Mouse (Mus musculus): ENCODE measurements around the gene Nop10.
"Not testable (repeated sequence)": the region's sequence is repeated elsewhere in the genome, so short reads cannot be mapped to it uniquely, and the experiment has no call there.

Gene Nop10

GRCm38 (mm10) chr2:112265448-112266241 lies 3.9 kb downstream of the Nop10 start, which contains the start of gene Slc12a6:
TSS of gene Slc12a6 (plus strand) at chr2:112265825.
- peak; percentile 89 to 91 for DNase-seq (ENCODE audit: low spot score in 2 of 2)

DNA sequence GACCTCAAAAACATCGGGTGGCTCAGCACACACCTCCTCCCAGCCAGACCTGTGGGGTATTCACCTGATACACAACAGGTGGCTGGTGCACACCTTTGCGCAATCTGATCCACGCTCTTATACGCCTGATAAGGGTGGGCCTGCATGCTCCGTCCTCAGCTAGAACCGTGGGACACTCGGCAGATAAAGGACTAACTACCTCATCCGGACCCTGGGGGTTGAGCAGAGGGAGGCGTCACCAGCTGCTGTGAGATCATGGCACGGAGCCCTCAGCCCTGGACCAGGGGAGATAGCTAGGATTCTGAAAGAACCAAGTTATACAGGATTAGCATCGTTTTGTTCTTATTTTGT lies 4.5 kb downstream of the Nop10 start, which contains the start of gene Gm21985:
Gene Gm21985 (plus strand): TSS at position 73 of the 351 bp plus-strand sequence.
- DNase-seq (ENCODE audit: low spot score in 2 of 2) = peak in 1 of 2 experiments; percentile 55

DNA sequence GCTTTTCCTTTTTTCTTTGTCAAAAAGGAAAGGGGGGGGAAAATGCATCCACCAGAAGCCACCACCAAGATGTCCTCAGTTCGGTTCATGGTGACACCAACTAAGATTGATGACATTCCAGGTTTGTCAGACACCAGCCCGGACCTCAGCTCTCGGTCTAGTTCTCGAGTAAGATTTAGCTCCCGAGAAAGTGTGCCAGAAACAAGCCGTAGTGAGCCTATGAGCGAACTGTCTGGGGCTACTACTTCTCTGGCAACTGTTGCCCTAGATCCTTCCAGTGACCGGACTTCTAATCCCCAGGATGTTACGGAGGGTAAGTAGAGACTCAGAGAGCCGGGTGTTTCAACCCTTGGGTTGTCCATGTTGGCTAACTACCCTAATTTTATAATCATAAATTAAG lies 5.1 kb downstream of the Nop10 start:
- no peak for DNase-seq (ENCODE audit: low spot score in 2 of 2)

- DNase-seq (ENCODE audit: low spot score in 2 of 2) = no peak
Observed at GRCm38 (mm10) chr2:112267547-112268269, 6.0 kb downstream of the Nop10 start.

- DNase-seq (ENCODE audit: low spot score in 2 of 2) = no peak
Observed at GRCm38 (mm10) chr2:112270011-112270410, 8.3 kb downstream of the Nop10 start.

GRCm38 (mm10) chr2:112272909-112273308 lies 11.2 kb downstream of the Nop10 start:
- no peak for DNase-seq (ENCODE audit: low spot score in 2 of 2)

DNA sequence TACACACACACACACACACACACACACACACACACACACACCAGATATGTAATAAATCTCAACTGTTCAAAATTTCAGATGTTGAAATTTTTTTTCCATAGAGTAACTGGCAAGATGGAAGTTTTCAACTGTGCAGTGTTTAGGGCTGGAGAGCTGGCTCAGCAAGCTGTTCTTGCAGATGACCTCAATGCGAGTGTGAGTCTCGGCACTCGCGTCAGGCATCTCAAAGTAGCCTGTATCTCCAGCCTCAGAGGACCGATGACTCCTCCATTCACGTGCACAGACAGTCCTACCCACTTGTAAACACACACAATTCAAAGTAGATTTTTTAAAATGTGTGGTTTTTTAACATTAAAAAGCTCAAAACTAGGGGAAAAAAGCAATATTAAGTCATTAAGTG lies 11.7 kb downstream of the Nop10 start:
- no peak for DNase-seq (ENCODE audit: low spot score in 2 of 2)

GRCm38 (mm10) chr2:112276870-112277269 lies 15.1 kb downstream of the Nop10 start:
- no peak for DNase-seq (ENCODE audit: low spot score in 2 of 2)

- no peak for DNase-seq (ENCODE audit: low spot score in 2 of 2)
Observed at GRCm38 (mm10) chr2:112282846-112283245, 21.1 kb downstream of the Nop10 start.

DNA sequence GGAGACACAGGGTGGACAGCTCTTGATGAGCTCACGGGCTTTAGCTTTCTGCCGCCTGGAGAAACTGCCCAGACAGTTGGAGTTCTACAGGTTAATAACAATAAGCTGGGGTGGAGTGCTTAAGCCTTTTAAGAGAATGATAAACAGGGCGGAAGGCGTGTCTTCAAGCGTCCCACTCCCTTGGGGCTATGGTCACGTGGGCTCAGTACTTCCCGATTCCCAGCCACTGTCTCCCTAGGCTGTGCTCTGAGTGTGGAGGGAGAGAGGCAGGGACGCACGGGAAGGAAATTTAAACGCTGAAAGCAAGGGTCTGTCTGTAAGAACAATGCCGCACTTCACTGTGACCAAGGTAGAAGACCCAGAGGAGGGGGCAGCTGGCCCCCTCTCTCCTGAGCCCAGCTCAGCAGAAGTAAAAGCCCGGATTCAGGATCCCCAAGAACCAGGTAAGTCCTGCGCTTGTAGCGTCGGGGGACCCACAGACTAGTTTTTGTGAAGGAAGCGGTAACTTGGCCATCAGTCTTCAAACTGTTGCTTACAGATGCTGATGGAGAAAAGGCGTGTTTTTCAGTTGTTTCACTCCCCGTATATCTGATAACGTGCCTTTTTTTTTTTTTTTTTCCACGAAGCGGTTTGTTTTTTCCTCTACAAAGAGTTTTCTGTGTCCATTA lies 22.8 kb downstream of the Nop10 start:
- DNase-seq (ENCODE audit: low spot score in 2 of 2) = peak; percentile 47 to 68

DNA sequence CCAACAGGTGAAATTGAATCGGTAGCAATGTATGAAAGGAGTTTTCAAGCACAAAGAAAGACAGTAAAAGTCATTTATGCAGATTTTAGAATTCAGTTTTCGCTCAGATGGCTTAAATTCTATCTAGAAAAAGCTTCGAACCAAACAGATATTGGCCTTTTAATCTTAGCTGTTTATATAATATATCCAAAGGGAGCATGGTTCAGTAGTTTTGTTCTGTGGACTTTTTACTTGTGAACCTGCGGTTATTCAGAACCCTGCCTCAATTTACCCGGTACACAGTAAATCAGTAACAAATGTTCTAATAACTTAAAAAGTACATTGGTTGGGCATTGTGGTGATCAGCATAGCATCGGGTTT lies 23.3 kb downstream of the Nop10 start:
- no peak for DNase-seq (ENCODE audit: low spot score in 2 of 2)

DNA sequence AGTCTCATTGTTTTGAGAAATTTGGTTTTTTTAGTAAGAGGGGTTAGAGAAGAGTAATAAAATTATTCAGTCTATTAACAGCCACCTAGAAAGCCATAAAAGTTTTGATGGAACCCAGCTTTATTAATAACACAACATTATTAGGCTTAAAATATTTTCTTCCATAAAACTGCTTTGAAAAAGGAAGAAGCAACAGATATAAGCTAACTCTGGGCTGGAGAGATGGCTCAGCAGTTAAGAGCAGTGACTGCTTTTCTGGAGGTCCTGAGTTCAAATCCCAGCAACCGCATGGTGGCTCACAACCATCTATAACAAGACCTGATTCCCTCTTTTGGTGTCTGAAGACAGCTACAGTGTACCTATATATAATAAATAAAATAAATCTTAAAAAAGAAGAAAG lies 24.3 kb downstream of the Nop10 start:
- DNase-seq (ENCODE audit: low spot score in 2 of 2) = not testable (repeated sequence)

DNA sequence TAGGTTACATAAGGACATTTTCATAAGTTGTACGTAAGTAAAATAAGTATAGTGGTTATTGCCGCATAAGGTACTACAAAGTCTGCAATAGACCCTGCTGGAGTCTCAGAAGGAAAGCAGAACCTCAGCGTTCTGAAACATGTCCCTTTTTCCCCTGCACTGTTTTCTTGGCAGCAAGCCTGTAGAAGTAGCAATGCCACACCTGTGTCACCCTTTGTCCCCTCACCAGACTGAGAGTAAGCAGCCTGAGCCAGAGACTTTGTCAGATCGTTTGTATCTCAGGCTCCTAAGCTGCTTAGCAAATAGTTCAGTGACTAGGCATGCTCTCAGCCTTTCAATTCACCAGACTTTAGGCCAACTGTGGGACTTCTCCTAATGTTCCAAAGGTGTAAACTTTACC lies 25.3 kb downstream of the Nop10 start:
- DNase-seq (ENCODE audit: low spot score in 2 of 2) = no peak

DNA sequence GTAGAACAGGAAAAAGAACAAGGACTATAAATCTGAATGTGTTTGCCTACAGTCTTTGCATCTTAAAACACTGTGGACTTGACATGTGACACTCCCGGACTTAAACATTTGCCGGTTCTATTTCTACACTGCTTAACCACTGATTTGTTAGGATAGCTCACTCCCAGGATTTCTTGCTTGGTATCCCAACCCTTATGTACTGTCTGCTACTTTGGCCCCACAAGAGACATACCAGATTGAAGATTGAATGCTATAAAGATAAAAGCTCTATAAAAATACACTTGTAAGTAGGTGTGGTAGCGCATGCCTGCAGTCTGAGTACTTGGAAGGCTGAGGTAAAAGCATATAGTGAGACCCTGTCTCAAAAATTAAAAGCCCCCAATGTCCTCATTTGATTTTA lies 27.8 kb downstream of the Nop10 start:
- no peak for DNase-seq (ENCODE audit: low spot score in 2 of 2)

- no peak for DNase-seq (ENCODE audit: low spot score in 2 of 2)
Observed at GRCm38 (mm10) chr2:112292823-112293222, 31.1 kb downstream of the Nop10 start.

DNA sequence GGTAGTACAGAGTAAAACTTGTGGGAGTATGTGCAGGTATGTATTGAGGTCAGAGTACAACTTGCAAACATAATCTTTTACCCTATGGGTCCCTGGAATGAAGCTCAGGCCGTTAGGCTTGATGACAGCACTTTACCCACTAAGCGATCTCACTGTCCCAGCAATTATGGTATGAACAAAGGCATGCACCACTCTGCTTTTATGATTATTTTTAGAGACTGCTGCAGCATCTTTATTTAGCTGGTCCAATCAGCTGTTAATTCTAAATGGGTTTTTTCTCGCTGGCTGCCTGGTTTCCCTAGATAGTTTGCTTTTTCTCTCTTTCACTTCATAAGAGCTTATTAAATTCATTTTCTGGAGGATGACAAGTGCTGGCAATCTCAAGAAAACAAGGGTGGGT lies 34.5 kb downstream of the Nop10 start:
- no peak for DNase-seq (ENCODE audit: low spot score in 2 of 2)

GRCm38 (mm10) chr2:112298221-112298620 lies 36.5 kb downstream of the Nop10 start:
- no peak for DNase-seq (ENCODE audit: low spot score in 2 of 2)

- DNase-seq (ENCODE audit: low spot score in 2 of 2) = no peak
Observed at GRCm38 (mm10) chr2:112308671-112309070, 46.9 kb downstream of the Nop10 start.

DNA sequence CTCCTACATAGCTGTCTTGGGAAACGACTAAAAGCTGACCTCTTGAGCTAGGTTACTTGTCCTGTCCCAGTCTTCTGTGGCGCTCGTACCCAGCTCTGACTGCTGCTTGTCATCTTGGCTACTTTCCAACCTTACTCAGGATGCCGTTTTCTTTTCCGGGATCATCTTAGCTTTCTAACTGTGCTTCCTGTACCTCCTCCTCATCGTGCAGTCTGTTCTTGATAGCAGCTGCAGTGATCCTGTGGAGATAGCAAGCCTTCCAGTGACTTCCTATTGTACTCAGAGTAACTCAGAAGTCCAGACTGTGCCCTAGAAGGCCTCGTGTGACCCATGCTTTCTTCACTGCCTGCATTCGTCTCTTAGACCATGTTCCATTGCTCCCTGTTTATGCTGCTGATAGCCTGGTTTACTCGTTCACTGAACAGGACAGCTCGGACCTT lies 47.5 kb downstream of the Nop10 start:
- DNase-seq (ENCODE audit: low spot score in 2 of 2) = no peak
